Mouse (Mus musculus) left cerebral cortex, postnatal 10 days (tissue): ENCODE measurements around the gene Dapk1. TPM values are rescaled to one million over a fixed set of nuclear protein-coding genes. Genes with fewer than 3 reads are reported as not detected.

ENCODE experiments used
- DNase-seq, 2 experiments: peaks; one replicate each; pipeline ENCODE4 v3.0.0; 2021 to 2022; ENCODE audit warnings: low spot score in 2 of 2, mixed read lengths in 1 of 2; ENCODE audit errors: extremely low spot score in 1 of 2
- intact Hi-C: fragments of 180-260 bp; cut with DNase I; formaldehyde crosslinking; loops from one replicate; pipeline ENCODE4 v1.15.1; 2025
- total RNA-seq, 2 experiments: library from RNA; stranded (reverse); gene quantifications; 2 replicates each; pipeline ENCODE4 v1.2.3; 2021

Gene Dapk1
- total RNA-seq, 2 experiments from 2014 or later: 81.3 to 85.1 TPM

DNA sequence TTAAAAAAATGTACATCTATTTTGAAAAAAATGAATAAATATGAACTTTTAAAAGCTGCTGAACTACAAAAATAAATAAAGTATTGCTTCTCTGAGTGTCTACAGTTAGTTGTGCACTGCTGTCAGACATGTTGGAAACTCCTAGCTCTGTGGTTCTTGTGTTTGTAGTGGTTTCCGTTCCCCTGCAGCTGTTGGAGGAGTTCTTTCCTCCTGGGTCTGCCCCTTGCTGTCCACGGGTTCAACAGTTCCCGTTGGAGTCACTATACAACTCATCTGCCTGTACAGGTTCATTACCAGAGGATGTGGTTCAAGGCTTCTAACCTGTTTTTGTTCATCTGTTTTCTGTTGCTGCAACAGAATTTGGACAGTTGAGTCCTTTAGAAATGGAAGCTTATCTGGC is 10.4 kb downstream of the Dapk1 start:
- intact Hi-C loops: no loop called here
- no peak for DNase-seq

DNA sequence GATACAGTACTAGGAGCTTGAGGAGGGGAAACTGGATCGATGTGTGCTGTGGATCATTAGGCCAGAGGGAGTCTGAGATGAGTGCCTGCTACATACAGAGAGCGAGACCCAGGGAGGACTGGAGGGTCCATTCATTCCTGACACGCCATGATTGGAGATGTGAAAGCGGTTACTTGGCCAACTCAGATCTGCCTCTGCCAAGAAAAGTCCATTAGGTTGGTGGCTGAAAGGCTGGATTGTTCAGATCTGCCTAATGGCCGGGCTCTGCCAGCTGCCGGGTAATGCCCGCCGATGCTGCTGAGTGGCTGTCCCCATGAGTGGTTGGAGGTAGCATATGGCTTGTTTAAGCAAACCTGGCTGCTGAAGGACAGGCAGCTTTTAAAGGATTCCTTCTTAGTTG is 12.4 kb downstream of the Dapk1 start:
- peak; percentile 59 to 81 for DNase-seq
- intact Hi-C loops: no loop called here

DNA sequence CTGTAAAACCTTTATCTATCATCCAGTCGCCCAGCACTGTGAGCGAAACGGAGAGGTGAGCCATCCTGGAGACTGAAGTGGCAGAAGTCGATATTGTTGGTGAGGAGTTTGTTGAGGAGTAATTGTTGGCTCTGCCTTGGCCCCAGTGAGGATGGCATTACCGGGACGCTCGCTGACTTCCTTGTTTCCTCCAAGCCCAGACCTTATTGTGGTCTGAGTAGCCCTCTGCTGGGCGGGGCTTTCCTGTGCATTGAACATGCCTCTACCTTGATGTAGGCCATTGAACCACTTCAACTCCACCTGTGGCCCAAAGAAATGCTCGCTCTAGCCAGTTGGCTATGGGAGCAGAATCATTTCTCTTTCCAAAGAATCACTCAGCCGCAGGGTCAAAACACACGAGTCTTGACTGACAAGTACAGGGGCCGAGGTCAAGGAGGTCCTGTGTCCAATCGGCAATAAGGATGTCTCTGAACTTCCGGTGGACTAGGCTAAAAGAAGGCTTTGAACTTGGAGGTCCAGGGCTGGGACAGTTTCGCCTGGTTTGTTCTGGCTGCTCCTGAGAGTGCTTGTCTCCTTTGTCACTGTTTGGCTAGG is 13.4 kb downstream of the Dapk1 start:
- intact Hi-C loops: no loop called here
- no peak for DNase-seq

DNA sequence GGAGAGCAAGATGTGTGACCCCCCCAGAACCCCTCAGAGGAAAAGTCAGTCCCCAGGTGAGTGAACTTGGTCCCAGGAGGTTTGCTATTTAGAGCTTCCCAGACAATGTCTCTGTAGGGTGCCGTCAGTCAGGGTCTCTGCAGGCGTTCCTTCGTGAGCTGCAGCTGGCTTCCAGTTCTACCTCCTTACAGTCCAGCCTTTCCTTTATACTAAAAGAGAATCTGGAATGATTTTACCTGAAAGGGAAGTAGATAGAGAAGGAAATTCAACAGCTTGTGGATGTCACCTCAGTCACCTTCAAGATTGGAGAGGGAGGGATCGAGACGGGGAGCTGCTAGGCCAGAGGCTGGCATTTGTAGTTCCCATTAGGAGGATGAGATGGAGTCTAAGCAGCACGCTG is 14.3 kb downstream of the Dapk1 start:
- no peak for DNase-seq
- intact Hi-C loops: no loop called here

DNA sequence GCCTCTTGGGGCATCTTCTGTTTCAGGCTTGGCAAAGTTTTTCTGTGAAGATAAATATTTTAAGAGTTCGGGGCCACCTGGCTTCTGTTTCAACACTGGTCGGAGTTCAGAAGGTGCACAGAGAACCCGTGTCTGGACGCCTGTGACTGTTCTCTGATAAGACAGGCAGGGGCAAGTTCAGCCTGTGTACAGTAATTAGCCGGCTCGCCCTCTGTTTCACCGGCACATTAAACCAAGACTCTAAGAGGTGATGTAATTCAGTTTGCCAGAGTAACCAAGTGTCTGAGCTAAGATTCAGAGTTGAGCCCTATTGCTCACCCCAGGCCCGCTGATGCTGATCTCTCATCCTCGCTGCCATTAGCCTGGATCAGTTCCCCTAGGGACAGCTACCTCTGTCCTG is 16.5 kb downstream of the Dapk1 start:
- no peak for DNase-seq
- intact Hi-C loops: no loop called here

DNA sequence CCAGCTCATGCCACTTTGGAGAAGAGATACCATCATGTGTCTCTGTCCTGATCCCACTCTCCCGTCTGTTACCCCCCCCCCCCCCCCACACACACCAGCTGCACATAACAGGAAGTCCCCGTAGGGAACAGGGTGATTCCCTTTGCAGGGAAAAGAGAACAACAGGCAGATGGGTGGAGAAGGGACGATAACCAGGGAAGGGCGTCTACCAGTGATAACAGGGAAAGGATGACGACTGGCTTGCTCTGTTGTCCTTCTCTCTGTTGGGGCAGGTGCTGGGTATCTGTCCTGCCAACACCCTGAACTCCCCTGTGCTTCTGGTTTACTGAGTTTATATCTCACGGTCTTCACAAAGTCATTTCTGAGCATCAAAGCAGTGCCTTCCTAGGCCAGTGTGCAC is 18.0 kb downstream of the Dapk1 start:
- intact Hi-C loops: no loop called here
- no peak for DNase-seq

DNA sequence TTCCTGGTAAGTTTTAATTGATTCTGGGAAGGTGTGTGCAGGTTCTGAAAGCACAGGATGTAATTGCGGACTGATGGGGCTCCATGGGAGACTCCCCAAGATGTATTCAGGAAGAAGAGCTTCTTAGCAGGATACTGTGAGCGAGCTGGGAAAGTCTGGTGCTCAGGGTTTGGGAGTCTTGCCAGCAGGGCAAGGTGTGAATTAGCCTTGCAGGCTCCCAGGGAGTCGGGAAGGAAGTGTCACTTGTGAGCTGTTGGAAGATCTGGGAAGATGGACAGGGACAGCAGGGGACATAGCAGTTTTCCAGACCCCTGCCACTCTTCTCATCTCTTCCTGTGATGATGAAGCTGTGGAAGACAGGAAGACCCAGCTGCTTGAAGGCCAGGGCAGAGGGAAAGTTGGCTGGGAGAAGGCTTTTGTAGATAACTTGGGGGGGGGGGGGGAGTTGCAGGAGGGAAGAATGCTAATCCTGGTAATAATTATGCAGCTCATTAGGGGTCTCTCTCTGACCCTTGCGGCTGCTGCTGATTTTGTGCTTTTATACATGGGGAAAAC is 19.7 kb downstream of the Dapk1 start:
- peak in 1 of 2 experiments; percentile 56 for DNase-seq
- intact Hi-C loops: no loop called here

DNA sequence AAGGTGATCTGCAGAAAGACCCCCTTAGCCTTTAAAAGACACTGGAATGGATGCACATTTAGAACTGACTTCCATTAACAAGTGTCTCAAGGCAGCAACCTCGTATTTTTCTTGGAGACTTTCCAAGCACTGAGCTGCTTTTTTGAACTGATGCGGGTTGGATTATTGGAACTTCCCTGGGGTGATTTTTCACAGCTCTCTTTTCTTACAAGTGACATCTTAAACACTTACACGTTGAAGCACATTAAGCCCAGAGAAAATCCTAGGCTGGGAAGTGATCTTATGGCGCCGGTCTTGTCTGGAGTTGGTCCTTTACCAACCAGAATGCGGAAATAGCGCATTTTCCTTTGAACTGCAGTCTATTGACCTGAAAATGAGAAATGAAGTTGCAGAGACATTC is 23.8 kb downstream of the Dapk1 start:
- no peak for DNase-seq
- intact Hi-C loops: no loop called here

DNA sequence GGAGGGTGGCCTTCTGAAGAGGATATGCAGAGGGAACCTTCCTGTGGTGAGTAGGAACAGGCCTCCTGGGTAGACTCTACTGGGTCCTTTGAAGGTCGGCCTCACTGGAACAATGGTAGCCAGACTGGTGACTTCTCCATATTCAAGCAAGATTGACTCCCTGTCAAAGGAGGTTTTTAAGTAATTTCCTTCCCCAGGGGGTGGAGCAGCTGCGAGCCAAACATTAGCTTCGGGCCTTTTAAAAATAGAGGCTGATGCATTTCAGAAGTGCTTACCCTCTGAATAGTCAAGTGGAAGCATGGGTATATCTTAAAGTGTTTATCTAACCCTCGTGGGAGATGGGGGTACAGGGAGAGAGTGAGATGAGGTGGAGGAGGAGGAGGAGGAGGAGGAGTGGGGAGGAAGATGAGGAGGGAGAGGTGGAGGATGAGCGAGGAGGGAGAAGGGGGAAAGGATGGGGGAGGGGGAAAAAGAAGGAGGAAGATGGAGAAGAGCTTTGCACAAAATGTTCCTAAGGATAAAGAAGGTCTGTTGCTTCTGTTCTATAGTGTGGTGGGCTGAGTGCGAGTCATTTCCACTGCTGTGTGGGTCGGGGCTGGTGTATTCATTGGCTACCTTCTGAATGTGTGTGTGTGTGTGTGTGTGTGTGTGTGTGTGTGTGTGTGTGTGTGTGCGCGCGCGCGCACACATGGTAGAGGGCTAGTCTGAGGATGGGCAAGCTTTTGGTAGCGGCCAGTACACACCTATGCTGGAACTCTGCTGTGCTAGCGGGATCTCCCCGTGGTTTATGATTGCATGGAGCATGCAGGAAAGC is 26.3 kb downstream of the Dapk1 start:
- DNase-seq: no peak
- intact Hi-C loops: no loop called here

DNA sequence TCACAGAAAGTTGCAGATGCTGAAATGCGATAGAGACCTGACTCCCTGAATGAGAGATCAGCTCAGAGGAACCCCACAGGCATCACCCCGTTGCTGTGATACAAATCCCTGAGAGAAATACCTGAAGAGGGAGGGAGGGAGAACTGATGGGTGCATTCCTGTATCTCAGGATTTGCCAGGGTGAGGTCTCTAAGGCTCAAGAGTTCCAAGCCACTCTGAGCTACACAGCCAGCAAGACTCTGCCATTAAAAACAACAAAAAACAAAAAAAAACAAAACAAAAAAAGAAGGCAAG is 26.9 kb downstream of the Dapk1 start:
- DNase-seq: no peak
- intact Hi-C loops: no loop called here

DNA sequence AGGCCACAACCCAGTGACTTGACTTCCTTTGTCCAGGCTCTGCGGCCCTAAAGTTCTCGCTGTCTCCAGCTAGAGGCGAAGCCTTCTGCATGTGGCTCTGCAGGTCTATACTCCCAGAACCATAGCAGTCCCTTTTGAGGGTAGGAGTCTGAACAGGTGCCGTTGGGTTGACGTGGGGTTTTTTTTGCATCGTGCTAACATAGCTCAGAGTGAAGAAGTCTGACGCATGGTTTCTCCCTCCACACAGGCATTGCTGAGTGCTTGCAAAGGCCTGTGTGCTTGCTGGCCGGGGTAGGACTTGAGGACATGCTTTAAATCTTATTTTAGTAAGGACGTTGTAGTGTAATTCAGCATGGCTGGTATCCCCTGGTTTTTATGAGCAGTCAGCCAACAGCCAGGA is 27.7 kb downstream of the Dapk1 start:
- DNase-seq: no peak
- intact Hi-C loops: no loop called here

DNA sequence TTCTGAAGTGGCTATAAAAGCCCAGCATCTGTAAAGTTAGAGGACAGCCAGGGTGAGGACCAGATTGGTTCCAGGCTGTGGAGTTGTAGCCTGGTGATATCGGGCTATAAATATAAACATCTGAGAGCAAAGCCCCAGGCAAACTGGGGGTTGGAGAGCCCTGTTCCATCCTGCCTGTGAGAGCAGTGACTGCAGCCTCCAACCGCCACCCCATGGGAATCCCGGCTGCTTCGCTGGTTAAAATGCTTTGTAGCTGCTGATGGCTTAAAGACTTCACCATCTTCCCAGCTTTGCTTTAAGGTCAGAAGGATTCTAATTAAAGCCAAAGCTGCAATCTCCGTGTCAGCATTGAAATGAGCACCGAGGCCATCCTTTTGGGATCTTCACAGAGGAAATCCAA is 32.2 kb downstream of the Dapk1 start:
- intact Hi-C loops: no loop called here
- DNase-seq: no peak

DNA sequence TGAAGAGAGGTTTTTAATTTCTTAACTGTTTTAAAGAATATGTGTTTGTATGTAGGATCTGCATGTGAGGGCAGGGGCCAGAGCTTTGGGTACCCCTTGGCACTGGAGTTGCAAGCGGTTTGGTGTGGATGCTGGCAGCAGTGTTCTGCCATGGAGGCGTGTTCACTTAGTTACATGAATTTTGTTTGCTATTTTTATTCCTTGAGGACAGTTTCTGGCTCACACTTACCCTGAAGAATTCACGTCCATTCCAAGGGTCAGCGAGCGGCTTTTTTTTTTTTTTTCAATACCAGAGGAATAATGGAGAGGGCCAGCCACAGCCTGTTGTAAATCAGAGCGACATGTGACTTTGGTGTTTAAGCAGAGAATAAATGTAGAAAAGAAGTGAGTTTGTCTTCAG is 33.9 kb downstream of the Dapk1 start:
- no peak for DNase-seq
- intact Hi-C loops: no loop called here

DNA sequence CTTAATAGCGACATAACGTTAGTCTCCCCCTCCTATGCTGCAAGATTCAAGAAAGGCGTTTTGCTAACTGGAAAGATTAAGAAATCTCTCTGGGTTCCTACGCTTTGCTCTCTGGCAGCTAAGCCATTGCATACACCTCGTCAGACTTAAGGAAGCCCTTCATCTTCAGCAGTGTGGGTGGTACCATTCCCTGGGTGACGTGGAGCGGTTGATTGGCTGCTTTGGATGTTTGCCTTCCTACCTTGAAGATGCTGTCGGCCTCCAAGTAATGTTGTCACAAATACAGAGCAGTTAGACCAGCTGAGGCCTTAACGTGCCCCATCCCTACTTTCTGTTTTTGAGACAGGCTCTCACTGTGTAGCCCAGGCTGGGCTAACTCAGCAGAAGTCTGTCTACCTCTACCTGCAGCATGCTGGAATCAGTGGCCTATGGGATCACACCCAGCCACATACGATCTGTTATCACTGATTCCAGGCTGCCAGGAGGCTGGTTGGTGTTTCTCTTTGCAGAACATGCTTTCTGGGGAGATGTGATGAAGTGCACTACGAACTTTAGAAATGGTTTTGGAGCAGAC is 37.8 kb downstream of the Dapk1 start:
- DNase-seq: no peak
- intact Hi-C loops: no loop called here

DNA sequence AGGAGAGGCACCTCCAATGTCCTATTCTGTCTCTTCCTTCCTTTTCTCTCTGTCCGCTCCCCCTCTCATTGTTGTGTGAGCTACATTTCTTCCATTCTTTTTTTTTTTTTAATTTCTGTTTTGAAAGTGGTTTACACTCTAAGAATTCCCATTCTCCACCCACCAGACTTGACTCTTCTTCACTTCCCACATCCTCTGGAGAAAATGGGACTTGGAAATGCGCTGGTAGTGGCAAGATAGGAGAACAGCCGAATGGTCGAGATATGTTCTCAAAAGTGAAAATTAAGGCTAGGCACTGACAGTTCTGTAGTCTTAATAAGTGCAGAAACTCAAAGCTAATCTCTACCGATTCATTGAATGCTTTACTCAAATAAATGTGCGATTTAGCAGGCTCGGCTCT is 38.7 kb downstream of the Dapk1 start:
- DNase-seq: no peak

DNA sequence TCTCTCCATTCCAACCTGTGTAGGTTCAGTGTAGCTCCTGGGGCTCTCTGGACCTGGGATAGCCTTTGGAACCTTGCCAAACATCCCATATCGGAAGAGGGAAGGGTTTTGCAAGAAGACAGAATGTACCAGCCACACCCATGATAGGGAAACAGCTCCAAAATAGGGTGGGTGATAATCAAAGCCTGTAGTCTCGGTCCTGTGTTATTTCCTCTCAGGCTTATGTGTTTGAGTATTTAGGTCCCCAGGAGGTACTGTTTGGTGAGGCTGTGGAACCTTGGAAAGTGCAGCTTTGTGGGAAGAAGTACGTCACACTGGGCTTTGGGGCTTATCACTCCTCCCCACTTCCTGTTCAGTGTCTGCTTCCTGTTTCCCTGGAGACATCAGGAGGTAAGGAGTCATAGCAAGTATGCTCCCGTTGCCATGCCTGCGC is 42.7 kb downstream of the Dapk1 start:
- intact Hi-C loops: no loop called here
- DNase-seq: no peak

More for the DNA sequence above, 38.7 kb downstream of the Dapk1 start:
- intact Hi-C loops: no loop called here

DNA sequence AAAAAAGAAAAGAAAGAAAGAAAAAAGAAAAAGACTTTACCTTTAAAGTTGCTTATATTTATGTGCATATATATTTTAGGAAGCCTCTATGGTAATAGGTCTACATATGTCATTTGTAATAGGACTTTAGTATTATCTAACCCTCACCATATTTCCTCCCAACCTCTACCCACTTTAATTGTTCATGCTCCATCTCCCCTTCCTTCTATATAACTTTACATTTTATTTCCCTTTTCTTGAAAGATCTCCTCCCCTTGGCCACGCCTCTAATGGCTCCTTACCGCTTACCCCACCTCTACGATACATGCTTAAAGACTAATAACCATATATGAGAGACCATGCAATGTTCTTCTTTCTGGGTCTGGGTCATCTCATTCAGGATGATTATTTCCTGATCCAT is 45.0 kb downstream of the Dapk1 start:
- DNase-seq: no peak
- intact Hi-C loops: no loop called here

DNA sequence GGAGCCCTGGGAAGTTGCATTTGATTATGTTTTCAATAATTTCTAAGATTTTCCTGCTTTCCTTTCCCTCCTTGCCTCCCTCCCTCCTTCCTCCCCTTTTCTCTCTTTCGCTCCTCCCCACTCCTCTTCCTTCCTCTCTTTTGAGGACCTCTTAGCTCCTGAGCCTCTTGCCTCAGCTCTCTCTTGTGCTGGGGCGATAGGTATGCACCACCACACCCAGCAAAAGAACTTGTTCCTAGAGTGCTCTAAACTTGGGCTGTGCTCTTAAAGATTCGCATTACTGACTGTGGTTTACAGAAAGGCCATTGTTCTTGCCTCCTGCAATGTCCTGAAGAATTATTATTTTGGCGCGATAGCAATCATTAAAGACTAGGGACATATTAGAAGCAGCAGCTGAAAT is 46.6 kb downstream of the Dapk1 start:
- intact Hi-C loops: no loop called here
- DNase-seq: no peak

DNA sequence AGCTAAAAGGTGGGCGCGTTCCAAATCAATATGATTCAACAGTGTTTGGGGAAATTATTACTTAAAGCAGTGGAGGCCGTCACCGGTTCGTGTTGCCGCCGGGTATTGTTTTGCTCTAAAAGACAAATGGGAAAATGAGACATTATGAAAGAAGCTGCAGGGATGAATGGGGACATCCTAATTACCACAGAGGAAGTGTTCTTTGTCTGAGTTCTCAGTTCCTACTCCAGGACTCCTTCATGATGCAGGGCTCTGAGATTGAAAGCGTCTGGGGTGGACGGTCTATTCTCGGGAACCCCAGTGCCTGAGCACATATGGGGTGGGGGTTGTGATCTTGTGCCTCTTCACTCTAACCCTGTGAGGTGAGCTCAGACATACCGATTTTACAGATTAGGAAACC is 48.3 kb downstream of the Dapk1 start:
- no peak for DNase-seq
- intact Hi-C loops: no loop called here

DNA sequence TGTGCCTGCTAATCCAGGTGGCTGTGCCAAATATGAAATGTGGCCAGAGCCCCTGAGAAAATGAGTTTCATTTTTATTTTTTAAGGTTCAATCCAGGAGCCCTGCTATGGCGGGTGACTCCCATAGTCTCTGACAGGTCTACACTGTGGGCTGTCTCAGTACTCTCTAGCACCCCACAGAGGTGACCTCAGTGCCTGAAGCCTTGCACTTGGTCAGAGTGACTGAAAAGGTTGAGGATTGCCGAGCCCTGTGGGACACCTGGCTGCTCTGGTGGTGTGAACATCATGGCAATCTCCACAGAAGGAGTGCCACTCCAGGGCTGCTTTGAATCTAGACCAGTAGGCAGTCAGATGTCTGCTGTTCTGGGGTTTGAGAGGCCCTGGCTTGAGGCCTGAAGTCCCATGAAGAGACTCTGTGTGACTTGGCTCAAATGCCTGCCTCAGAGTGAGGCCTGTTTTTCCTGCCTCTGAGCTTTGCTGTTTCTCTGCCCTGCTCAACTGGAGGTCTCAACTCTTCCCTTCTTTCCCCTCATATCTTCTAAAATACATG is 52.3 kb downstream of the Dapk1 start:
- intact Hi-C loops: no loop called here
- DNase-seq: no peak
